Mouse (Mus musculus): ENCODE measurements around the gene Amot. TPM values are rescaled to one million over a fixed set of nuclear protein-coding genes. Genes with fewer than 3 reads are reported as not detected.

The Amot gene
- polyA plus RNA-seq, 1 experiment from 2014 or later, result 78.5 TPM

DNA sequence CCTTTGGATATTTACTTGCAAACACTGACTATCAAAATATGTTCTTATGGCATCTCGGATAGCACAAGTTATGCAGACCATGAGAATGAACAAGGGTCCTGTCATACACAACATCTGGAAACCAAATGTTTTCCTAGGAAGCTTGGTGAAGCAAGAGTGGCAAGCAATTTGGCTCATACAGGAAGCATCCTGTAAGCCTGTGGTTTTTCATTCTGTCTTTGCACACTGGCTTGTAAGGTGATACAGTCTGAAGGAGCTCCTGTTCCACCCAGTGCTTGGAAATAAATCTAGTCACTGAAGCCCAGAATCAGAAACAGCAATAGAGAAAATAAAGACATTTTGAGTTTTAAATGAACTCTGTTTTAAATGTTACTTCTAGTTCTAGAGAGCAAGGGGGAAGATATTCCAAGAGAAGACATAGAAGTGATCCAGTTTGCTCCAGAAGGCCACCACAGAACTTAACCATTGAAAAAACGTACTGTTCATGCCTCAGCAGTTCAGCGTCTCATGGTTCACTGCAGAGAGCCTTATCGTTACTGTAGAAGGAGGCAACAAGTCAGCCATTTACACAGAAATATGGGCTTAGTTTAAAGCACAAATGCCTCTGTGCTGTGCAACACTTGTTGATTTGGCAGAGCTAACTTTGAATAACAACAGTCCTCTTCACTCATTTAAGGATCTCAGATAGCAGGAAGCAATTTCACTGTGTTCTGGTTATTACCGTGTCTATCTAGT, 74.0 kb downstream of the Amot start:
- no peak for DNase-seq (ENCODE audit: low spot score)
- 67% methylated on average over 5 of the region's 5 CpGs for WGBS
- no peak overlapping the region for H3K4me2 ChIP-seq (ENCODE audit: low read depth, severe bottlenecking)
- no peaks in the 10 kb centered on the region for H3K27me3 ChIP-seq (ENCODE audit: control insufficient read depth, insufficient read depth, low read length)
- H3K27ac ChIP-seq (replicated peaks; ENCODE audit: low read depth, low read length), result no peak overlapping the region
- no peaks in the 10 kb centered on the region for H3K4me1 ChIP-seq (ENCODE audit: control insufficient read depth, insufficient read depth, low read length)
- H3K4me3 ChIP-seq (ENCODE audit: low read depth, low read length), result no peak overlapping the region
- no peak overlapping the region for H3K9ac ChIP-seq (ENCODE audit: low read length)
- ATAC-seq (ENCODE audit: insufficient number of reproducible peaks, low FRiP score, low TSS enrichment, low read depth), result no peak
- H3K9me3 ChIP-seq (ENCODE audit: control insufficient read depth, low read length), result no peaks in the 10 kb centered on the region
- H3K36me3 ChIP-seq (ENCODE audit: control insufficient read depth, insufficient read depth, low read length), result no peaks in the 10 kb centered on the region

DNA sequence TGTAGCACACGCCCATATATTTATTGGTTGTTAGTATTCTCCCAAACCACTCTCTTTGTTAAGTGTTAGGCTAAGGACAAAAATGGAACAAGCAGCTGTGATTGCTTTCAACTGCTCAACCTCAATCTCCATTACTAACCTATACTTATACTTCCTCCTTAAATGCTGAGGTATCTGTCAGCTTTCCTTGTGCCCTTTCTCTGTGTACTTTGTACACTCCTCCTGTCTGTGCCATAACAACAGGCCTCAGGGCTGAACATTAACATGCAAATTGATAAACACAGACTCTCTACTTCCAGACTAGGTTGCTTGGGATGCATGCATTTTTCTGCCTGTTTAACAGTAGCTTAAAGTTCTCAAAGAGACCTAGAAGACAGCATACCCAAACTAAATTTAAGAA, 76.2 kb downstream of the Amot start:
- no peaks in the 10 kb centered on the region for H3K27me3 ChIP-seq (ENCODE audit: control insufficient read depth, insufficient read depth, low read length)
- H3K4me1 ChIP-seq (ENCODE audit: control insufficient read depth, insufficient read depth, low read length), result no peaks in the 10 kb centered on the region
- no peaks in the 10 kb centered on the region for H3K9me3 ChIP-seq (ENCODE audit: control insufficient read depth, low read length)
- H3K36me3 ChIP-seq (ENCODE audit: control insufficient read depth, insufficient read depth, low read length), result no peaks in the 10 kb centered on the region
- H3K4me3 ChIP-seq (ENCODE audit: low read depth, low read length), result no peak overlapping the region
- no peak overlapping the region for H3K27ac ChIP-seq (replicated peaks; ENCODE audit: low read depth, low read length)
- DNase-seq (ENCODE audit: low spot score) (no peak), ATAC-seq (ENCODE audit: insufficient number of reproducible peaks, low FRiP score, low TSS enrichment, low read depth) (no peak)
- WGBS, result 77% methylated on average over 1 of the region's 1 CpGs
- no peak overlapping the region for H3K9ac ChIP-seq (ENCODE audit: low read length)
- H3K4me2 ChIP-seq (ENCODE audit: low read depth, severe bottlenecking), result no peak overlapping the region

GRCm38 (mm10) chrX:145424026-145424425, 81.0 kb downstream of the Amot start:
- no peak overlapping the region for H3K4me3 ChIP-seq (ENCODE audit: low read depth, low read length)
- 62% methylated on average over 2 of the region's 2 CpGs for WGBS
- H3K27ac ChIP-seq (replicated peaks; ENCODE audit: low read depth, low read length), result no peak overlapping the region
- no peaks in the 10 kb centered on the region for H3K9me3 ChIP-seq (ENCODE audit: control insufficient read depth, low read length)
- H3K9ac ChIP-seq (ENCODE audit: low read length), result no peak overlapping the region
- H3K27me3 ChIP-seq (ENCODE audit: control insufficient read depth, insufficient read depth, low read length), result no peaks in the 10 kb centered on the region
- DNase-seq (ENCODE audit: low spot score) (no peak), ATAC-seq (ENCODE audit: insufficient number of reproducible peaks, low FRiP score, low TSS enrichment, low read depth) (no peak)
- no peaks in the 10 kb centered on the region for H3K36me3 ChIP-seq (ENCODE audit: control insufficient read depth, insufficient read depth, low read length)
- no peaks in the 10 kb centered on the region for H3K4me1 ChIP-seq (ENCODE audit: control insufficient read depth, insufficient read depth, low read length)
- H3K4me2 ChIP-seq (ENCODE audit: low read depth, severe bottlenecking), result no peak overlapping the region

GRCm38 (mm10) chrX:145414319-145414718, 90.7 kb downstream of the Amot start:
- no peak for ATAC-seq (ENCODE audit: insufficient number of reproducible peaks, low FRiP score, low TSS enrichment, low read depth)

GRCm38 (mm10) chrX:145411425-145411824, 93.6 kb downstream of the Amot start:
- no peak for DNase-seq (ENCODE audit: low spot score)
- no peak overlapping the region for H3K4me3 ChIP-seq (ENCODE audit: low read depth, low read length)
- no peak for ATAC-seq (ENCODE audit: insufficient number of reproducible peaks, low FRiP score, low TSS enrichment, low read depth)
- no peaks in the 10 kb centered on the region for H3K36me3 ChIP-seq (ENCODE audit: control insufficient read depth, insufficient read depth, low read length)
- no peak overlapping the region for H3K9ac ChIP-seq (ENCODE audit: low read length)
- H3K27me3 ChIP-seq (ENCODE audit: control insufficient read depth, insufficient read depth, low read length), result no peaks in the 10 kb centered on the region
- H3K4me2 ChIP-seq (ENCODE audit: low read depth, severe bottlenecking), result no peak overlapping the region
- H3K4me1 ChIP-seq (ENCODE audit: control insufficient read depth, insufficient read depth, low read length), result no peaks in the 10 kb centered on the region
- whole genome bisulfite sequencing, result 77% methylated on average over 6 of the region's 6 CpGs
- no peaks in the 10 kb centered on the region for H3K9me3 ChIP-seq (ENCODE audit: control insufficient read depth, low read length)
- H3K27ac ChIP-seq (replicated peaks; ENCODE audit: low read depth, low read length), result no peak overlapping the region

More at GRCm38 (mm10) chrX:145414319-145414718, 90.7 kb downstream of the Amot start:
- H3K4me3 ChIP-seq (ENCODE audit: low read depth, low read length), result no peak overlapping the region
- no peaks in the 10 kb centered on the region for H3K9me3 ChIP-seq (ENCODE audit: control insufficient read depth, low read length)
- H3K27ac ChIP-seq (replicated peaks; ENCODE audit: low read depth, low read length), result no peak overlapping the region
- no peak for DNase-seq (ENCODE audit: low spot score)
- H3K9ac ChIP-seq (ENCODE audit: low read length), result no peak overlapping the region
- no peaks in the 10 kb centered on the region for H3K4me1 ChIP-seq (ENCODE audit: control insufficient read depth, insufficient read depth, low read length)
- H3K36me3 ChIP-seq (ENCODE audit: control insufficient read depth, insufficient read depth, low read length), result no peaks in the 10 kb centered on the region
- no peak overlapping the region for H3K4me2 ChIP-seq (ENCODE audit: low read depth, severe bottlenecking)
- H3K27me3 ChIP-seq (ENCODE audit: control insufficient read depth, insufficient read depth, low read length), result no peaks in the 10 kb centered on the region
- 88% methylated on average over 1 of the region's 1 CpGs for WGBS

DNA sequence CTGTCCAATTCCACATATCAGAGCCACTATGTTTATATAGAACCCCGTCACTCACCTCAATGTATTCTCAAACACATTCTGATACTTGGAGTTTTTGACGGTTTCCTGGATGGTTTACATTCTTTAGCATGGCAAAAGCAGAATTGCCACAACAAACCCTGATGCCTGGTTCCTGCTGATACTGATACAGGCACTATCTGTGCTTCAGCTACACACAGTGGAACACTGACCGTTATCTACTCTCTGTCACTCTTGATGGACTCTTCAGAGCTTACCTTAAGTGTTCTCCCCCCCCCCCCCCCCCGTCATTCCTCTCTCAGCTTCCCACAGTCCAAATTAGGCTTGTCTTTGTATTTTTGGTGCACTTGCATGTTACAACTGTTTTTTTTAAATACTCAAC, 98.9 kb downstream of the Amot start:
- Histone ChIP-seq H3K9ac (ENCODE audit: low read length) (no peak overlapping the region), H3K4me3 (ENCODE audit: low read depth, low read length) (no peak overlapping the region), H3K4me2 (ENCODE audit: low read depth, severe bottlenecking) (no peak overlapping the region), H3K4me1 (ENCODE audit: control insufficient read depth, insufficient read depth, low read length) (no peaks in the 10 kb centered on the region), H3K36me3 (ENCODE audit: control insufficient read depth, insufficient read depth, low read length) (no peaks in the 10 kb centered on the region), H3K27ac (replicated peaks; ENCODE audit: low read depth, low read length) (no peak overlapping the region), H3K9me3 (ENCODE audit: control insufficient read depth, low read length) (no peaks in the 10 kb centered on the region), H3K27me3 (ENCODE audit: control insufficient read depth, insufficient read depth, low read length) (no peaks in the 10 kb centered on the region)
- 73% methylated on average over 4 of the region's 4 CpGs for WGBS
- DNase-seq (ENCODE audit: low spot score) (no peak), ATAC-seq (ENCODE audit: insufficient number of reproducible peaks, low FRiP score, low TSS enrichment, low read depth) (no peak)

DNA sequence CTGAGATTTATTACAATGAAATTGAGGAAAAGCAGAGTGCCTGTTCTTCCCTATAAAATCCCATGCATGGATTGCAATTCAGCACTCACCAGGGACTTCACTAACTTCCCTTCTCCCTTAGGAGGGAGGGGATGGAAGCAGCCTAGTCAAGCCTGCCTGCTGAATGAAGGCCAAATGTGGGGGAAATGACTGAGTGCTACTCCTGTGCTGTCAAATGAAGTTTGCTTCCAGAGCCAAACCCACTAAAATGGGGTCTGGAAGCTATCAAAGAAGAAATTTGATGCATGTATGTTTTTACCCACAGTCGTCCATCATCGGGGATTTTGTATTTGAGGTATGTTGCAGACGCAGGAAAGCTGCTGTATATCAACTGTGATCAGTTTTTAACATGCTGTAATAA, 103.1 kb downstream of the Amot start:
- ATAC-seq (ENCODE audit: insufficient number of reproducible peaks, low FRiP score, low TSS enrichment, low read depth) (peak; percentile 87; the same call in 1 of the 2 replicates), DNase-seq (ENCODE audit: low spot score) (peak; percentile 32)
- Histone ChIP-seq H3K4me3 (ENCODE audit: low read depth, low read length) (no peak overlapping the region), H3K27me3 (ENCODE audit: control insufficient read depth, insufficient read depth, low read length) (no peaks in the 10 kb centered on the region), H3K9ac (ENCODE audit: low read length) (no peak overlapping the region), H3K4me1 (ENCODE audit: control insufficient read depth, insufficient read depth, low read length) (no peaks in the 10 kb centered on the region), H3K4me2 (ENCODE audit: low read depth, severe bottlenecking) (no peak overlapping the region), H3K36me3 (ENCODE audit: control insufficient read depth, insufficient read depth, low read length) (no peaks in the 10 kb centered on the region), H3K27ac (replicated peaks; ENCODE audit: low read depth, low read length) (no peak overlapping the region), H3K9me3 (ENCODE audit: control insufficient read depth, low read length) (no peaks in the 10 kb centered on the region)
- 36% methylated on average over 3 of the region's 3 CpGs for WGBS

DNA sequence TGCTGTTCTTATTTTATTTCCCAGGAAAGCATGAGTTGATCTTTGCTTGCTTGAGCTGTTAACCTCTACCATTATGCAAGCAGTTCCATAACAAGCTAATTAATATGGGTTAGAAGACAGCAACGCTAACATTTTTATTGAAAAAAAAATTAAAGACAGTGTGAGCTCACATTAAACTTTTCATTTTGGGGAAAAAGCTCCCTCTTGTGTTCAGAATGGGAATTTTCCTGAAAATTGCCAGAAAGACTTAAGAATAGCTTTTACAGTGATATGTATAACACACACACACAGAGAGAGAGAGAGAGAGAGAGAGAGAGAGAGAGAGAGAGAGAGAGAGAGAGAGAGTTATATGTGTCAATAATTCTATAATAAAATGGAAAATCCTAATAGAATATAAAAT, 105.7 kb downstream of the Amot start:
- ATAC-seq (ENCODE audit: insufficient number of reproducible peaks, low FRiP score, low TSS enrichment, low read depth) (no peak), DNase-seq (ENCODE audit: low spot score) (no peak)

More for the DNA sequence above, 105.7 kb downstream of the Amot start:
- no peak overlapping the region for H3K9ac ChIP-seq (ENCODE audit: low read length)
- H3K4me1 ChIP-seq (ENCODE audit: control insufficient read depth, insufficient read depth, low read length), result no peaks in the 10 kb centered on the region
- H3K27ac ChIP-seq (replicated peaks; ENCODE audit: low read depth, low read length), result no peak overlapping the region
- no peaks in the 10 kb centered on the region for H3K9me3 ChIP-seq (ENCODE audit: control insufficient read depth, low read length)
- no peaks in the 10 kb centered on the region for H3K36me3 ChIP-seq (ENCODE audit: control insufficient read depth, insufficient read depth, low read length)
- no peak overlapping the region for H3K4me2 ChIP-seq (ENCODE audit: low read depth, severe bottlenecking)
- H3K27me3 ChIP-seq (ENCODE audit: control insufficient read depth, insufficient read depth, low read length), result no peaks in the 10 kb centered on the region
- H3K4me3 ChIP-seq (ENCODE audit: low read depth, low read length), result no peak overlapping the region
- 14% methylated on average over 1 of the region's 1 CpGs for WGBS
